ENCODE assay signal across 16 mouse cellular contexts in the genomic region with DNA sequence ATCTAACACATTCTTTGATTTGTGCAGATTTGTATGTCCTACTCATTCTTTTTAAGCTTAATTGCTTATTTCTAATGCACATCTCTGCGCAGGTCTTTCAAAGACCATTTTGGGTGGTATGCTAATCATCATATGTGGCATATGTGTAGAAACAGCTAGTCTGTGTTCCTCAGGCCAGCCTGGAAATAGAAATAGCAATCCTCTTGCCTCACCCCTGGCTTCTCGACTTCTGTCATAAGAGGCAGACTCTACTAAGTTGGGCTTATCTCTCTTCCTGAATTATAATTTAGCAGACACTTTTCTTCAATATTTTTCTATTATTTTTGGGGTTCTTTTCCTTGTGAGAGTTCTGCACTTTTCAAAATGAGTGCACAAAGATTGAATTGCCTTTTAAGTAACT. TPM values are rescaled to one million over a fixed set of nuclear protein-coding genes. Genes with fewer than 3 reads are reported as not detected.
DNase-seq lines count a peak whose midpoint lies in the region; ATAC-seq and TF ChIP-seq lines count a peak whose summit lies in the region.
"Had no signal": no experiment of that assay in that cellular context is flagged by ENCODE, and none has a peak within 500 bp of the region (broad histone marks: within the 10 kb centered on the region; RNA-seq: fewer than 3 reads in every experiment).

No protein-coding gene starts in this region.

- H3K9me3 ChIP-seq in heart, embryonic 16.5 days (replicated peaks; ENCODE audit: control insufficient read depth, low read length), result peaks cover 4% of the 10 kb centered on the region
- no peaks in the 10 kb centered on the region for H3K9me3 ChIP-seq in lung, postnatal 0 days (ENCODE audit: low read length)
- no peaks in the 10 kb centered on the region for H3K9me3 ChIP-seq in liver, postnatal 0 days (ENCODE audit: low read length)
- H3K9me3 ChIP-seq: embryonic facial prominence, embryonic 13.5 days; G1E; hindbrain, embryonic 10.5 days; midbrain, embryonic 13.5 days had no signal

- H3K4me1 ChIP-seq in heart, embryonic 16.5 days (ENCODE audit: control insufficient read depth, insufficient read depth, low read length), result peaks cover 26% of the 10 kb centered on the region
- H3K4me1 ChIP-seq in lung, postnatal 0 days (ENCODE audit: insufficient read depth, low read depth, low read length), result peaks cover 19% of the 10 kb centered on the region; the same call in 1 of the 2 replicates
- peaks cover 9% of the 10 kb centered on the region; the same call in 1 of the 2 replicates for H3K4me1 ChIP-seq in liver, postnatal 0 days (ENCODE audit: insufficient read depth)
- H3K4me1 ChIP-seq: embryonic facial prominence, embryonic 13.5 days; hindbrain, embryonic 10.5 days; midbrain, embryonic 13.5 days had no signal

- H3K4me2 ChIP-seq in heart, embryonic 16.5 days (ENCODE audit: low read depth, low read length), result no peak overlapping the region
- H3K4me2 ChIP-seq in lung, postnatal 0 days (replicated peaks; ENCODE audit: low read depth, low read length), result no peak overlapping the region
- H3K4me2 ChIP-seq in liver, postnatal 0 days (ENCODE audit: low read depth, low read length), result no peak overlapping the region
- H3K4me2 ChIP-seq: embryonic facial prominence, embryonic 13.5 days; midbrain, embryonic 13.5 days had no signal

- no peaks in the 10 kb centered on the region for H3K27me3 ChIP-seq in heart, embryonic 16.5 days (ENCODE audit: control insufficient read depth, insufficient read depth, low read length)
- no peaks in the 10 kb centered on the region for H3K27me3 ChIP-seq in lung, postnatal 0 days (replicated peaks; ENCODE audit: insufficient read depth, low read length)
- H3K27me3 ChIP-seq in liver, postnatal 0 days (ENCODE audit: insufficient read depth, low read length), result no peaks in the 10 kb centered on the region
- H3K27me3 ChIP-seq: embryonic facial prominence, embryonic 13.5 days; midbrain, embryonic 13.5 days had no signal

- 48% methylated on average over 2 of the region's 2 CpGs for WGBS in heart, embryonic 16.5 days
- 46% methylated on average over 2 of the region's 2 CpGs for WGBS in lung, postnatal 0 days
- 55% methylated on average over 2 of the region's 2 CpGs for WGBS in liver, postnatal 0 days (ENCODE audit: insufficient replicate concordance)

- H3K27ac ChIP-seq in heart, embryonic 16.5 days (ENCODE audit: low read length), result peak overlapping the region; percentile 59
- H3K27ac ChIP-seq in lung, postnatal 0 days (ENCODE audit: low read length), result peak overlapping the region; percentile 86
- H3K27ac ChIP-seq in liver, postnatal 0 days (ENCODE audit: low read depth), result peak overlapping the region; percentile 89
- H3K27ac ChIP-seq: embryonic facial prominence, embryonic 13.5 days; hindbrain, embryonic 10.5 days; midbrain, embryonic 13.5 days had no signal

- intact Hi-C loops in heart, postnatal 25 days (cut with DNase I), result no loop called here

- no peak for ATAC-seq in heart, embryonic 16.5 days (replicated peaks; ENCODE audit: extremely low read depth, insufficient read depth, low FRiP score)
- ATAC-seq in lung, postnatal 0 days, result peak; percentile 68
- no peak for ATAC-seq in liver, postnatal 0 days
- ATAC-seq: midbrain, embryonic 13.5 days had no signal

- no peaks in the 10 kb centered on the region for H3K36me3 ChIP-seq in heart, embryonic 16.5 days (ENCODE audit: control insufficient read depth, insufficient read depth)
- H3K36me3 ChIP-seq in lung, postnatal 0 days (ENCODE audit: insufficient read depth, low read length), result no peaks in the 10 kb centered on the region
- no peaks in the 10 kb centered on the region for H3K36me3 ChIP-seq in liver, postnatal 0 days (replicated peaks; ENCODE audit: insufficient read depth, low read length)
- H3K36me3 ChIP-seq: embryonic facial prominence, embryonic 13.5 days; G1E; hindbrain, embryonic 10.5 days; midbrain, embryonic 13.5 days had no signal

- TF ChIP-seq EP300 in lung, postnatal 0 days (IDR thresholded peaks at IDR 0.05), result no peak
- TF ChIP-seq EP300 in liver, postnatal 0 days (IDR thresholded peaks at IDR 0.05; ENCODE audit: low read depth), result no peak

- no peak for DNase-seq in heart, postnatal 25 days (ENCODE audit: low spot score)
- peak; percentile 69 for DNase-seq in lung, postnatal 0 days (ENCODE audit: low spot score)
- no peak for DNase-seq in lung, postnatal 25 days (ENCODE audit: low spot score)
- DNase-seq in liver, postnatal 0 days, result no peak
- no peak for DNase-seq in layer of hippocampus, adult 9-10 months (ENCODE audit: low spot score)
- DNase-seq in left cerebral cortex, adult 9 months (ENCODE audit: low spot score in 2 of 2), result no peak
- DNase-seq: adrenal gland, adult 8-10 months; cerebellum, adult 2 months; kidney, postnatal 10 days; left cerebral cortex, postnatal 4 days had no signal

- TF ChIP-seq CTCF in lung, postnatal 0 days (IDR thresholded peaks at IDR 0.05), result no peak
- no peak for TF ChIP-seq CTCF in liver, postnatal 0 days (IDR thresholded peaks at IDR 0.05; ENCODE audit: low read depth)

- H3K9ac ChIP-seq in heart, embryonic 16.5 days (ENCODE audit: low read length), result no peak overlapping the region
- H3K9ac ChIP-seq in lung, postnatal 0 days (replicated peaks; ENCODE audit: low read depth), result no peak overlapping the region
- no peak overlapping the region for H3K9ac ChIP-seq in liver, postnatal 0 days (replicated peaks)
- H3K9ac ChIP-seq: embryonic facial prominence, embryonic 13.5 days; midbrain, embryonic 13.5 days had no signal

- H3K4me3 ChIP-seq in heart, embryonic 16.5 days (ENCODE audit: low read length), result no peak overlapping the region
- no peak overlapping the region for H3K4me3 ChIP-seq in lung, postnatal 0 days (ENCODE audit: low read depth, low read length)
- no peak overlapping the region for H3K4me3 ChIP-seq in liver, postnatal 0 days (ENCODE audit: low read depth, low read length)
- H3K4me3 ChIP-seq: embryonic facial prominence, embryonic 13.5 days; hindbrain, embryonic 10.5 days; midbrain, embryonic 13.5 days had no signal

RNA-seq across cellular contexts. Expression of gene Selenop, which starts 17.7 kb away (rescaled TPM):
- 158 and 184 TPM in 2 replicates for polyA plus RNA-seq in heart, embryonic 16.5 days (2015; fragmentation: Nextera tagmentation; extraction: Ambion mirVana)
- total RNA-seq in heart, postnatal 25 days (2021), result 100 to 1,000 TPM; 344 to 347 TPM
- 404 and 424 TPM in 2 replicates for polyA plus RNA-seq in lung, postnatal 0 days (2015; fragmentation: Nextera tagmentation; extraction: Ambion mirVana)
- 4,176 and 4,221 TPM in 2 replicates for polyA plus RNA-seq in liver, postnatal 0 days (2015; fragmentation: Nextera tagmentation; extraction: Ambion mirVana)
- polyA plus RNA-seq: G1E had no signal

RNA-seq across cellular contexts. Expression of gene Ccdc152, which starts 52.7 kb away (rescaled TPM):
- polyA plus RNA-seq in heart, embryonic 16.5 days (2015; fragmentation: Nextera tagmentation; extraction: Ambion mirVana), result 0.29 and 0.34 TPM in 2 replicates
- under 1 TPM in 1 of 2 experiments, not detected in 1; 0.28 TPM for total RNA-seq in heart, postnatal 25 days (2021)
- polyA plus RNA-seq in lung, postnatal 0 days (2015; fragmentation: Nextera tagmentation; extraction: Ambion mirVana), result 1.7 and 2.2 TPM in 2 replicates
- 5.6 and 5.9 TPM in 2 replicates for polyA plus RNA-seq in liver, postnatal 0 days (2015; fragmentation: Nextera tagmentation; extraction: Ambion mirVana)
- total RNA-seq: adrenal gland, adult 8-10 months; layer of hippocampus, postnatal 14 days; left cerebral cortex, postnatal 4 days had no signal
- polyA plus RNA-seq: embryonic facial prominence, embryonic 13.5 days; G1E; hindbrain, embryonic 10.5 days had no signal
